Mouse (Mus musculus) hindlimb bud, embryonic 11.5 days (tissue): ENCODE results near the gene Lrrtm1.

Experiments
- DNase-seq: peaks from one replicate; pipeline ENCODE4 v3.0.0-alpha.2; 2012; ENCODE audit warnings: low read depth, low spot score; ENCODE audit errors: extremely low spot score

The Lrrtm1 gene

DNA sequence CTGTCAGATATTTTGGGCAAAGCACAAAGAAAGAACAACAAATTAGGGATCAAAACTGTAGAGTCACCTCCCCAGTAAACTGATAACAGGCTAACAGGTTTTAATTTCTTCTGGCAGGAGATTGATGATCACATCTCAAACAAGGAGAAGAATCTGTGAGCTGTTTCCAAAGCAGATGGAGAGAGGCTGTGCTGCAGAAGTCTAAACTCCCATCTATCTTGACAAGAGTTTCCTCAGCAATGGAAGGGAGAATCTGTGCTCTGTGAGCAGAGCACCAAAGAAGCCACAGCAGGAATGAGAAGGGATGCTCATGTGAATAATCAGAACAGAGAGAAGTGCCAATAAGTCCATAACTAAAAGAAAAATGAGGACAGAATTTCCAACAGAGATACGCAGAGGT is 58.8 kb downstream of the Lrrtm1 start:
- DNase-seq: no peak

DNA sequence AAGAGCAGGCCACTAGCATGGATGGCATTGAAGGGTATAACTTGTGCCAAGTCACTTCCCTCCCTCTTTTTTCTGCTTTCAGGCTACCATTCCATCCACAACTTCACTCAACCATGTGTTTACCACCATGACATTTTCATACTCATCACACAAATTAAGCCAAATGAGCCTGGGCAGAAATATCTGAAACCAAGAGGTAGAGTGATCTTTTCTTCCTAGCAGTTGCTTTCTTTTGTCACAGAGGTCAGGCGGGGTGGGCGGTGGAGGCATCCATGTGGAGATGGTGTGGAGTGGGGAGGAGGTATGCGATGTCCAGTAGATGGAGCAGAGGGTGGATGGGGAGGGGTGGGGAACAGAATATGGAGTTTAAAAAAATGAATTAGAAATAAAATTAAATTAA is 64.3 kb downstream of the Lrrtm1 start:
- no peak for DNase-seq
